Mouse (Mus musculus): ENCODE results near the gene Gm28635. TPM values are rescaled to one million over a fixed set of nuclear protein-coding genes. Genes with fewer than 3 reads are reported as not detected.

Gm28635 gene
- polyA plus RNA-seq (2017; shearing (Covaris generic)) = not detected

- ATAC-seq = peak; percentile 94
Measured at GRCm38 (mm10) chr2:84677968-84678880, at the start of gene Gm28635, which contains the start of gene Med19. TSS of gene Gm28635 (minus strand) at chr2:84678041. TSS of gene Med19 (plus strand) at chr2:84678402.

DNA sequence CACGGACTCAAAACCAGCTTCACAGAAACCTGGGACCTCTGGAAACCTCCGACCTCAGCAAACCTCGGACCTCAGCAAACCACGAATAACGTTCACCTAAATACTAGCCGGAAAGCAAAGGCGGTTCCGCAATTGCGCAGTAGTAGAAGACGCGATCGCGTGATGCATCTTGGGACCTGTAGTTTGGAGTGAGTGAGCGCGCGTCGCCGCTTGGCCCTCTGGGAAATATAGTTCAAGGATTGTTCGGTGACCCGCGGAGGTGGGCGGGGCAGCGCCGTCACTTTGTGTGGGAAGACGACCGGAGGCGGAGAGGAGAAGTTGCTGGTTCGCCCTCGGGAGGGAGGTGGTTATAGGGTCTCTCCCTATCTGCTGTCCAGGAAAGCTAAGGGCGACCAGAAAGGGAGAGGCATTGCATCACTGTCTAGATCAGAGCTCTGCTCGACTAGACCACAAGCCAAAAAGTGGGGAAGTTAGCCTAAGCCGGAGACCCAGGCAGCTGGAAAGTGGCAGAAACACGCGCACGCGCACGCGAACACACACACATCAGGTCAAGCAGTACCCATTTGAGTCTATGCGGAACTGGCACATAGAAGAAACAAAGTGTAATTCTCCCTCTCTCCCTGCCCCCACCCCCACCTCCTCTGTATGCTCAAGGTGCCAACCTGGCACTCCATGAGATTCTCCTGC is 49.5 kb upstream of the Gm28635 start, which contains the start of gene Clp1:
Gene Clp1, minus strand, starts transcription at position 179 of the 687 bp plus-strand sequence.
- ATAC-seq = peak; percentile 98

- ATAC-seq = no peak
Measured at GRCm38 (mm10) chr2:84726716-84727115, 48.9 kb upstream of the Gm28635 start.

DNA sequence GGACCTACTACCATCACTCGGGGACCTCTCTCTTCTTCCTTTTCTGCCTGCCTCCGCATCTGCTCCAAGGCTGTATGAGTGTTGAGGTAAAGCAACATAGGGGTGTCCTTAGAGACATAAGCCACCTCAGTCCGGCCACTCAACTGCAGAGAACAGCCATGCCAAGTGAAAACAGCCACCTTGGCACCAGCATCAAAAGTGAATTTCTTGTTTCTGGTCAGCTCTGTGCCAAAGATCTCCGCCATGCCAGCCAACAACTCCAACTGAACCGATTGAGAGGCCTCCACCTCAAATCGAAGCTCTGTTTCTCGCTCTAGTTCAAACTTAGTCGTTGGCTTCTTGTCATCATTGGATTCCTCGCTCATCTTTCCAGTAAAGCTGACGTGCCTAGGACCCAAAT is 47.9 kb upstream of the Gm28635 start:
- no peak for ATAC-seq

DNA sequence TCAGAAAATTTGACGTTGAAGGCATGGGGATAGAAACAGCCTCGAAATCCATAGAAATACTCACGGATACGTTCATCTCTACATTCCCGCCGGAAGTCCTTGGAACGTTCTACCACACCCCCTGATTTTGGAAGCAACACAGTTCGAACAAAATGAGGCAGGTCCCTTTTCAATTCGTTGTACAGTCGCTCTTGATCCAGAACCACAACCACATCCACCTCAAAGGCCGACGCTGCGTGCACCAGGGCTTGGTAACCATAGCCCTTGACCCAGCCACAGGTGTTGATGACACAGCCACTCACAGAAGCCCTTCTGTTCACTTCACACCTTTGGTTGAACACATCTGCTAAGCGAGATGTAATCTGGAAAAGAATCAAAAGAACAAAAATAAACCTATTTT is 46.0 kb upstream of the Gm28635 start:
- no peak for ATAC-seq

GRCm38 (mm10) chr2:84721182-84721581 is 43.3 kb upstream of the Gm28635 start:
- ATAC-seq = no peak

DNA sequence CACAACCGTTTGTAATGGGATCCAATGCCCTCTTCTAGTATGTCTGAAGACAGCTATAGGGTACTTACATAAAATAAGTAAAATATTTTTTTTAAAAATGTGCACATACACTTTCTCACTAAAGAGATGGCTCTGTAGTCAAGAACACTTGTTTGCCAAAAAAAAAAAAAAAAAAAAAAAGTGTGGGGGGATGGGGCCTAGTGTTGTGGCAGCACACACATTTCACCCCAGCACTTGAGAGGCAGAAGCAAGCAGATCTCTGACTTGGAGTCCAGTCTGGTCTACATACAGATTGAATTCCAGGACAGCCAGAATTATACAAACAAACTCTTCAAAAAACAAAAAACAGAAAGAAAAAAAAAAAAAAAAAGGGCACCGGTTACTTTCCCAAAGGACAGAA is 42.9 kb upstream of the Gm28635 start:
- ATAC-seq = no peak

GRCm38 (mm10) chr2:84717357-84717756 is 39.5 kb upstream of the Gm28635 start:
- ATAC-seq = no peak

GRCm38 (mm10) chr2:84716423-84717355 is 38.8 kb upstream of the Gm28635 start:
- ATAC-seq = no peak

- peak; percentile 87 for ATAC-seq
Measured at GRCm38 (mm10) chr2:84715562-84716361, 37.9 kb upstream of the Gm28635 start.

DNA sequence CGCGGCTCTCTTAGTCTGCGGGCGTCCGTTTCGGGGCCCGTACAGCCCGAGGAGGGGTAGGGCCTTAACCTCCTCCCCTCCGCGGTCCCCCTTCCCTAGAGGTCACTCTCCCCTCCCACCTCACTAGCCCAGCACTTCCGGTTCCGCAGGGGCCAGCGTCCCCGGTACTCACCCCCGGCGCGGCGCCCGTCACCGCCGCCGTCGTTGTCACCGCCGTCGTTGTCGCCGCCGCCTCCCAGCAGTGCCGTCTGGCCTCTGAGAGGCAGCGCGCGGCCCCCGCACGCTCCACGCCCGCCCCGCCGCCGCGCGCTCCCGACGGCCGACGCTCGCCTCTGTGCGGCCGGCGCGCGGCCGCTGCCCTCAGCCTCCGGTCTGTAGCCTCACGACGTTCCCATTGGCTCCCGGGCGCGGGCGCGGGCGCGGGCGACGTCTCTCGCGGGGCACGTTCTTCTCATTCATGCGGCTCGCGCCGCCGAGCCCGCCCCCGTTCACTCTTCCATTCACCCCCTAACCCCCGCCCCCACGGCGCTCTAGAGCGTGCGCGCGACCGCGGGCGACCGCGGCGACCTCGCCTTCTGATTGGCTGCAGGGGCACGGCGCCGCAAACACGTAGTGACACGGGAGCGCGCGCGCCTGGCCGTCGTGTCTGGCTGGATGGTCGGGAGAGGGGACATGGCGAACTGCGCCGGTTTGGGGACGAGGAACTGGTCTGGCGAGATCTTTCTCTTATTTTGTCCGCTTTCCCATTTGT is 37.1 kb upstream of the Gm28635 start, which contains the start of gene Zdhhc5:
Gene Zdhhc5, minus strand, starts transcription at position 370 of the 751 bp plus-strand sequence.
- ATAC-seq = peak; percentile 69

DNA sequence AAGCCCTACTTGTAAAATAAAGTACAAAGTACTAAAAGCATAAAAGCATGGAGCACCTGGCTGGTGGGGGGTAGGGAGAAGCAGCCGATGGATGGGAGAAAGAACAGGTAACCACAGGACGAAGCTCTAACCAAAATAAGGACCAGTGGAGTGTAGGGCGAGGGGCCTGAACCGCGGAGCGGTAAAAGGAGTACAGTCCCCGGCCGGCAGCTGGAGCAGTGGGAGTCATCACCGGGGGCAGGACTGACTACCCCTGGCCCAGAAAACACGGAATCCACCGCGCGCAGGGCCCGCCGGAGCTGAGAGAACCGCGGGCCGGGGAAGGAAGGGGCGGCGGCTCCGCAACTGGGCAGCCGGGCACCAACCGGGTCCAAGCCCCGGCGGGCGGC is 36.6 kb upstream of the Gm28635 start:
- peak; percentile 3 for ATAC-seq

DNA sequence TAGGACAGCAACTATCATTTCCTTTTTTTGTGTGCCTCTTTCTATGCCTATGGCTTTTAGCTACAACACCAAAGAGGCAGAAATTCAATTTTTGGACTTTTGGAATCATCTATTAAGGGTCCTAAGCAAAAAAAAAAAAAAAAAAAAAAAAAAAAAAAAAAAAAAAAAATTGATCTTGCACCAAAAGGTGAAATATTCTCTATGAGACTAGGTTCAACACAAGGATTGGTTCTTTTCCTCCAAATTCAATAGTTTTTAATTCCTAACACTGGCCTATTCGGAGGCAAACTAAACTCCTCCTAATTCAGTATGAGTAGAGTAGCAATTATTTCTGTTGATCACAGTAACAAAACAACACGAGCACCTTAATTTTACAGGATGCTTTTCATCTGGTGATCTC is 34.1 kb upstream of the Gm28635 start:
- ATAC-seq = no peak

GRCm38 (mm10) chr2:84707523-84707922 is 29.7 kb upstream of the Gm28635 start:
- ATAC-seq = no peak

- no peak for ATAC-seq
Measured at GRCm38 (mm10) chr2:84705295-84705694, 27.5 kb upstream of the Gm28635 start.

DNA sequence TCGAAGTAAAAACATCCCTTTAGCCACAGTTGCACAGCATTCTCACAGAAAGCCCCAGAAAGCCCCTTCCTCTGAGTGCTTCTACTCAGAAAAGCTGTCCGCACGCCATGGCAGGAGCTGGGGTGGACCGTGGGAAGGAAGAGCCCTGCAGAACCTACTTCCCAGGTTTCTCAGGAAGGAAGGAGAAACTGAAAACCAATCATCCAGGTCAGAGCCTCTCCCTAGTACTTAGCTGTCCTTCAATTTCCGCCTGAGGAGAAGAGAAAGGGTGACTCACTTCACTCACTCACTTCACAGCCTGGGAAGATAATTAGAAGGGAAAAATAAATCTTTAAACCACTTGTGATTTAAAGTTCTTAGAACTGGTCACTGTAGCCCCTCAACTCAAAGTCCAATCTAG is 26.5 kb upstream of the Gm28635 start:
- no peak for ATAC-seq

- no peak for ATAC-seq
Measured at GRCm38 (mm10) chr2:84703497-84703896, 25.7 kb upstream of the Gm28635 start.

- peak; percentile 25 for ATAC-seq
Measured at GRCm38 (mm10) chr2:84695007-84695695, 17.3 kb upstream of the Gm28635 start.

- no peak for ATAC-seq
Measured at GRCm38 (mm10) chr2:84690050-84690449, 12.2 kb upstream of the Gm28635 start.

Data from CD4-positive, CD25-positive, alpha-beta regulatory T cell, adult 4 months (primary cell).